Mouse (Mus musculus): ENCODE data around the gene Olfr13.
"Not testable (repeated sequence)": the region's sequence is repeated elsewhere in the genome, so short reads cannot be mapped to it uniquely, and the experiment has no call there.

Gene Olfr13

GRCm38 (mm10) chr6:43171840-43172239 lies at the start of gene Olfr13:
TSS of gene Olfr13 (plus strand) at chr6:43172140.
- no peak for DNase-seq (ENCODE audit: low spot score in 2 of 2)

DNA sequence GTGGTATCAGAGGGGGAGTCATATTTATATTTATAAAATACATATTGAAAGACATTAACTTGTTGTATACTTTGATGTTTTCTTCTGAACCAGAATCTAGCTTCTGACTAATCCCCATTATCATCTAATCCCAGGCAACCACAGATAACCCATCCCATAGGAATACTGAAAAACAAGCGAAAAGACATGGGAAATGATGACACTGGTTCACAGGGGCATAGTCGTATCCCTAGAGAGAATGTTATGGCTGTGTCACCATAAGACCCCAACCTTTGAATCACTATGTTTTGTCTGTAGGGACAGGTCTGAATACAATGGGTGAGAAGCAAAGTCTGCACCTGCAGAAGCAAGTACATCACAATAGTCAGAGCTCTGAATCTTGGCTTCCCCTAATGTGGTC lies 25.7 kb upstream of the Olfr13 start, which contains the start of gene Olfr237-ps1:
Gene Olfr237-ps1 (plus strand): TSS at position 301 of the 400 bp plus-strand sequence.
- not testable (repeated sequence) for DNase-seq (ENCODE audit: low spot score in 2 of 2)

DNA sequence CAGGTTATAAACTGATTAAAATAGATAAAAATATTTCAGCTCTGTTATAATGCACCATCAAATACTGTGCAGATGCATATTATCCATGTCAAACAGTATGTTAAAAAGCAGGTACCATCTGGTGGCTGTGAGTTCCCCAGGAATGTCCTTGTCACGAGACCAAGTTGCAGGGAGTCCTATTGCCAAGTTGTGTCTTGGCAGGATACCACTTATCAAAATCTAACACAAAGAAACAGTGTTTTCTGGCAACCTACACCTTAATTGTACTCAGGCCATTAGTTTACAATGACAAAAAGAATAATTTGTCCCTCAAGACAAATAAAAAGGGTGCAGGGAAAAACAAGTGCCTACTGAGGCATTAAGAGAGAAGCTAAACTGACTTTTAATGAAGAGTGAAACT lies 12.4 kb upstream of the Olfr13 start:
- DNase-seq (ENCODE audit: low spot score in 2 of 2): no peak

DNA sequence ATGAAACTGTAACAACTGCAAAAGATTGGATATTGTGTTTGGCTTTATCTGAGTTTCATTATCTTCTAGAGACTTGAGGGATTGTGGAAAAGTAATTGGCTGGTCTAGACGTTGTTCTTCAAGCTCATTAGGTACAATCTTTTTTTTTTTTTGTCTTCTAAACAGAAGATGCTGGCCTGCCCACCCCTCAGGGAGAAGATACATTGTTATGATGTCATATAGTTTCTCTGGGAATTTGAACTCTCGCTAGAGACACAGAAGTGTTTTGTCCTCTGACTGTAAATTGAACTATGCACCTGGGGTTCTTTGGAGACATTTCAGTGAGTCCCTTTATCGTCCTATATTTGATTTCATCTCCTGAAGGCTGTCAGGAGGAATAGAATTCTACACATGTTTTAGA lies 9.0 kb upstream of the Olfr13 start, which contains the start of gene Olfr437:
Gene Olfr437 (plus strand): TSS at position 301 of the 400 bp plus-strand sequence.
- DNase-seq (ENCODE audit: low spot score in 2 of 2): no peak

- no peak for DNase-seq (ENCODE audit: low spot score in 2 of 2)
Measured at GRCm38 (mm10) chr6:43167246-43167645, 4.7 kb upstream of the Olfr13 start.

- DNase-seq (ENCODE audit: low spot score in 2 of 2): no peak
Measured at GRCm38 (mm10) chr6:43178129-43178528, 6.2 kb downstream of the Olfr13 start.

DNA sequence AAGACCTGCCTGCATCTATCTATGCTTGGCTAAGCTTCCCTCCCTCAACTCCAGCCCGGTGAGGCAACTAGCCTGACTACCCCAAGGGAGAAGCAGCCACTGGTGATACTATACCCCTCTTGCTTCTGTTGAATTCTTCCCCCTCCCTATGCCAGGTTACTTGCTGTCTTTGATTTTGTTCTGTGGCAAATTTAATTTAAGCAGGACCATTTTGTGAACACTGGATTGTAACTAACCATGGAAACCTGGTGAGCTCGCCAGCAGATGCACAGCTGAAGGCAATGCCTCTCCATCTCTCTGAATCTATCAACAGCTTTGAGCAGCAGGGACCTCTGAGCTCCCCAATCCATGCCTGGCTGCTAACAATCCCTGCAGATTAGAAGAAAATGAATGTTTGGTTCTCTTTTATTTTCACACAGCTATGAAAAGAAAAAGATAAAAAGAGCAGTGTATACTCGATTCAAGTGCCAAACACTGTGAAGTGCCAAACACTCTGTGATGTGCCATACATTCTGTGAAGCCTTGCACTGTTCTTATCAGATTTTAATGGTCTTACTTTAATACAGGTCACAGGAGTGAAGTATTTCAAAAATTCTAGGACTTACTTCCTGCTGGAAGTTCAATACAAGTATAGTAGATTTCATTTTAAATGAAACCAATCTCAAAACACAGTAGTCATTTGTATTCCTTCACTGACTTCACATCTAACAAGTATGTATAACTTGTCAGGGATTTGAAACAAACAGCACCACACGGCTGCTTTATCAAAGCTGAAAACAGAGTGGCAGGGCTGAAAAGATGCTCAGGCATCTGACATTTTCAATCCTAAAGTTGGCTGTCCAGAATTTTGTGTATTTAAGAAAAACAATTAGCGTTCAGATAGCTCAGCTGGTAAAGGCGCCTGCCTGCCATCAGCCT lies 6.9 kb downstream of the Olfr13 start:
- no peak for DNase-seq (ENCODE audit: low spot score in 2 of 2)

GRCm38 (mm10) chr6:43190986-43191385 lies 19.0 kb downstream of the Olfr13 start:
- no peak for DNase-seq (ENCODE audit: low spot score in 2 of 2)

DNA sequence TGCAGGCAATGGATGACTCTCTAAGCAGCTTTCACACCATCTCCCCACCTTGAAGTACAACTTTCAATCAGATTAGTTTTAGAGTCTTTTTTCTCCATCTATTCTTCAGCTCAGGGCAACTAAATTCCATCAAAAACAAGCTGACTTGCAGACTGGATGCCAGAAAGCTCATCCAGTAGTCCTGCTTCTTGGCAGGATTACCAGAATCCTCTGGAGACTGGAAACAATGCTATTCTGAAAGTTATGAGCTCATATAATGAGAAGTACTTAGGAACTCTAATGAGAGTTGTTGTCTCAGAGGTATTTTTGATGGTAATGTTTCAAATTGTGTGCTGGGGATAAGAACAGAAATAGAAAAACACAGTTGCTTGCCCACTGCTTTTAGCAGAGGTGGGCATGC lies 24.8 kb downstream of the Olfr13 start, which contains the start of gene Olfr435:
Gene Olfr435 (plus strand): TSS at position 366 of the 400 bp plus-strand sequence.
- DNase-seq (ENCODE audit: low spot score in 2 of 2): no peak

DNA sequence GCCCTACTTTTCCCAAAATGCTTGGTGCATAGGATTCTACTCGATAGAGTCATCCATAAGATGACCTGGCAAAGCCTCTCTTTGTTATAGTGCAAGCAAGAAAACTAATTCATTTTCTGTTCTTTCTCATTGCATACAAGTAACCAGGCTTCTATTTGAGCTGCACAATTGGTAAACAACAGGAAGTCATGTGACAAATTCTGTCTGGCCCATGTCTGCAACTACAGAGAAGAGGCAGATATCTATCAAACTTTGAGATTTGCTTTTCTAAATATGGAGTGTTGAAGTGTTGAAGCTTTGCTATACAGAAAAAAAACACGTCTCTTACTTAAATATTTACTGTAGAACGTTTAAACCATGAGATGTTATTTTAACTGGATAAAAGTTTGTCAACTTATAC lies 26.2 kb downstream of the Olfr13 start:
- DNase-seq (ENCODE audit: low spot score in 2 of 2): no peak

- no peak for DNase-seq (ENCODE audit: low spot score in 2 of 2)
Measured at GRCm38 (mm10) chr6:43202786-43203185, 30.8 kb downstream of the Olfr13 start.

DNA sequence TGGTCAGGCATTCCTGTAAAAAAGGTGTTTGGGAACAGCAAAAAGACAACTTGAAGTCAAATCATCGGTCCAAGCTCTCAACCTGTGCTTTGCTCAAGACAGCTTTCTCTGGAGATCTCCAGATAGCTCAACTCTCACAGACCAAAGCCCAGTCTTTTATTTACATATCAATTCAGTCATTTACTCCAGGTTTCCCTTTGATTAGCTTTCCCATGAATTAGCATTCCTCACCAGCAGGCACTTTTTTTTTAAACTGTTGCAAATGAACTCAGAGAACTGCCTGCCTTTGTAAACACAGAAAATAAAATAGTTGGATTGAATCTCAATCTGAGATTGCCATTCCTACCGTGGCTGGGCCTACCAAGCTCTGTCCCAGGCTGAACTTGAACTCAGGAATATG lies 33.4 kb downstream of the Olfr13 start:
- no peak for DNase-seq (ENCODE audit: low spot score in 2 of 2)

DNA sequence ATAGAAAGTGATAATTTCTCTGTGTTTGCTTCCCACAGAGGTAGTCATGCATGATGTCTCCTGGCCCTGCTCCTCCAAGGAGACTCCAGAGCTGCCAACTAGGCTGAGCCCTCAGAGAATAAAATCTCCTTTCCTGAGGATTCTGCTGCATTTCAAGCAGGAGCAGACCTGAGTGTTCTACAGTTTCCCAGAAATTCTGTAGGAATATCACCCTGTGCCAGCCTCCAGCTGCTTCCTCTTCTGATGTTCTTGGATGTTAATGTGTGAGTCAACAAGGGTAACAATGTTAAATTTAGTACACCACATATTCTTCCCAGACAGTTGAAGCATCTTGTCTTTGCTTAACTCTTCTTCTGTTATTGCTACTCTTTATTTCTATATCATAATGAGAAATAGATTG lies 40.9 kb downstream of the Olfr13 start, which contains the start of gene Olfr434:
Gene Olfr434 (plus strand): TSS at position 149 of the 400 bp plus-strand sequence.
- DNase-seq (ENCODE audit: low spot score in 2 of 2): not testable (repeated sequence)

Measured in frontal cortex, postnatal 10 days (tissue).